Mouse (Mus musculus) CD4-positive helper T cell, adult 2 months (primary cell): ENCODE data around the gene Gpr135.
A peak's percentile ranks its signal among the peaks of the same experiment; 100 is the strongest.
"Not testable (repeated sequence)": the region's sequence is repeated elsewhere in the genome, so short reads cannot be mapped to it uniquely, and the experiment has no call there.

ENCODE experiments used
- DNase-seq: peaks from one replicate; pipeline ENCODE4 v3.0.0-alpha.2; 2012; ENCODE audit warnings: low read depth, missing footprints, low spot score

Gene Gpr135

GRCm38 (mm10) chr12:72052571-72052970 is 18.4 kb downstream of the Gpr135 start:
- no peak for DNase-seq

DNA sequence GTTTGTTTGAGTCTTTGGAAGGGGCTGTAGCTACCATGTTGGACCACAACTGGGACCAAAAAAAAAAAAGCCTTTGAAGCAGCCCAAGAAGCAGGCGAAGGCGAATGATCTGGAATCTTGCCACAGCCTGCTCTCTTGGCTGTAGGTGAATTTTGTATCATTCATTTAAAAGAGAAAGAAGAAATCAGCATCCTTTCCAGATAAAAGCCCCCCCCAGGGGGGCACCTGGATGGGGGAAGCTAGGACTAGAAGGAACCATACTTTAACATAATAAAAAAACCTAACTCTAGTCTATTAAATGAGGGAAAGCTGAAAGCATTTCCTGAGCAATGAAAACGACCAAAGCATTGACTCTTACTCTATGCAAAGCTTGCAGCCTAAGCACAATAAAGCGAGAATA is 20.1 kb downstream of the Gpr135 start:
- DNase-seq, result no peak

- DNase-seq, result not testable (repeated sequence)
These were observed 20.8 kb downstream of the Gpr135 start for GRCm38 (mm10) chr12:72050156-72050555.

DNA sequence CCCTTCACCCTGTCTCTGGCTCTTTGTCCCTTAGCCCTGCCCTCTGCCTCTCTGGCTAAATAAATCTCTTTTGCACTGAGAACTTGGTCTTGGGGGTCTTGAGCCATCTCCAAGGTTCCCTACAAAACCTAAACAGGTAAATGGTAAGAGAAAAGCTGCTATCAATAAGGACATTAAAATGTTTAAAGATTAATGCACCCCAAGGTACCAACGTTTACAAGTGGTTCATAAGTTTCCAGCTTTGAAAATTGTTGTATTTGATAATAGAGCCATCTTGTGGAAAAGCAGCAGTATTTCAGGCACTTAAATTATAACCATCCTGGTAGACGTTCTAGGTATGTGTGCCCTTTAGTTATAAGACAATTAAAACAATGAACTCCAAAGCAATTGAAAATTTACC is 23.4 kb downstream of the Gpr135 start:
- peak; percentile 36 for DNase-seq

DNA sequence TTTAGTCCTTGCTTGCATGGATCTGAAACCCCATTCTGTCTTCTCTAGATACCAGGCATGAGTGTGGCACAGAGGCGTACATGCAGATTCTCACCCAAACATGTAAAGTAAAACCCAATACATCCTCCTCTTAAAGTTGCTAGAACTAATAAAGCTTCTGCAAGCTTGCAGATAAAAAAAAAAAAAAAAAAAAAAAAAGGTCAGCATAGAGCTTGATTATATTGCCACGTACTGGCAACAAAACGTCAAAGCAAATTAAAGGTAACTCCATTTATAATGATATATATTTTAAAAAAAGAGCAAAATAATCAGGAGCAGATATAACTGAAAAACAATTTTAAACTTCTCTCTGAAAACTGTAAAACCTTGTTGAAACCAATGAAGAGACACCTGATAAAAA is 29.7 kb downstream of the Gpr135 start:
- DNase-seq, result no peak

GRCm38 (mm10) chr12:72039501-72039900 is 31.4 kb downstream of the Gpr135 start:
- DNase-seq, result no peak

DNA sequence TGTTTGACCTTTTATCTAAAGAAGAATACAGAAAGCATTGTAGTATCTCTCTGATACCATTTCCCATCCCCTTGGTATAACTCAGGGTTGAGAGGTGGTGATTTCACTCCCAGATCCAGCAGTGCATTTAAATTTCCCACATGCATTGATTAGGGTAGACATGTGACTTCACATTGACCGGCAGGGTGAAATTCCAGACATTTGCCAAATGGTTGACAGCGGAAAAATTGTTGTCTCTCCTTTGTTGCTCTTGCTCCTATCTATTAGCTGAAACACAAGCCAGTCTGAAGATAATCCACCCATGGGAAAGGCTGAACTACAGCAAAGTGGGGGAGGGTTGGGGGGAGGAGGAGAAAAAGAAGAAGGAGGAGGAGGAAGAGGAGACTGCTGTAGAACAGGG is 32.1 kb downstream of the Gpr135 start:
- DNase-seq, result no peak

GRCm38 (mm10) chr12:72037049-72037448 is 33.9 kb downstream of the Gpr135 start:
- DNase-seq, result no peak

DNA sequence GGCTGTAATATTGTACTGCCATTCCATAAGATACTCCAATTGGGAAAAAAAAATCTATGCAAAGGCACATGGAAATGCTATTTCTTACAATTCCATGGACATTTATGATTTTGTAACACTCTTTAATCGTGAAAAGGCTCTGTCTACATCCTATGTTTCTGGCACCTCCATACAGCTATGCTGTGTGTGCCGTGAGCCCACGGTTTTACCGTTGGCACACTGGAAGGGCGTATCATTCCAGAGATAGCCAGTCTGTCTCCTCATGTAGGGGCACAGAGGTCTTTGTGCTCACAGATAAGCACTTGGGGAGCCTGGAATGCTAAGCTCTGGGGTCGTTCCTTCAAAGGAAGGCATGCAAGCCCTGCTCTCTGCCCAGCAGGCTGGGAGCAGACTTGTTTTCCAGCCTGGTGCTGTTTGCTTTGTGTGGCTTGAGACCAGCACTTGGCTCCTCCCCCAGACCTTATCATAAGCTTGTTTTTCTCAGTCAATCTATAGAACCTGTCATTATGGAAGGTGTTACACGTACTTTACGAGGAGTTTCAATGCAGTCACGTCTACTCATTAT is 34.7 kb downstream of the Gpr135 start:
- DNase-seq, result no peak

DNA sequence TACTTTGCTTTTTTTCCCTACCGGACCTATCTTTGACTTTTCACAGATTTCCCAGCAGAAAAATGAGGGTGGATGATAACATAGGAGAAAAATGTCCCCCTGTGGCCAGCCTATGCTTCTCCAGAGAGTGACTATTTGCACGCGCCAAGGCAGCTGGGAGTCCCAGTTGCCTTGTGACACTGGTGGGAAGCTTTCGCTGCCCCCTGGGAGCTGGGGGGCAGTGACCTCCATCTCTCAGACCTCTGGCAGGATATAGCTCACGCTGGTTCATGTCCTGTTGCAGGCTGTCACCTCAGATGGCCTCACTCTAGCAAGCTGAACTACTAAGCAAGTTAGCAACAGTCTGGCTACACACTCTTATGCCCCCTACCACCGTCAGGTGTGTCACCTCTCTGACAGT is 39.1 kb downstream of the Gpr135 start:
- no peak for DNase-seq

DNA sequence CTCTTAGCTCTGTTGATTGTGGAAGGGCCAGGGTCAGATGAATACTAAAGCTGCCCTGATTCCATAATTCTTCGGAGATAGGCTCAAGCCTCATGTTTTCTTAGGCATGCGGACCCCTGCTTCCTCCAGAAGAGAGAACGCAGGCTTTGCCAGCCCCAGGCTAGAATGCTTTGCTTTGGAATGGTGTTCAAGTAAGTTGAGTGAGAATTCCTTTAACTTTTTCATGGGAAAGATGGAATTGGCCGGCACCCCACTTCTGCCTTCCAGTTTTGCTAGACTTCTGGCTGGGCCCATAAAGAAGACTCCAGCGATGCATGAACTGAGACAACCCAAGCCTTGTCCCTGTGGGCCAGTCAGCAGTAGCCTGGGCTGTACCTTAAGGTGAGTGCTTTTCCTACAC is 39.8 kb downstream of the Gpr135 start:
- no peak for DNase-seq

DNA sequence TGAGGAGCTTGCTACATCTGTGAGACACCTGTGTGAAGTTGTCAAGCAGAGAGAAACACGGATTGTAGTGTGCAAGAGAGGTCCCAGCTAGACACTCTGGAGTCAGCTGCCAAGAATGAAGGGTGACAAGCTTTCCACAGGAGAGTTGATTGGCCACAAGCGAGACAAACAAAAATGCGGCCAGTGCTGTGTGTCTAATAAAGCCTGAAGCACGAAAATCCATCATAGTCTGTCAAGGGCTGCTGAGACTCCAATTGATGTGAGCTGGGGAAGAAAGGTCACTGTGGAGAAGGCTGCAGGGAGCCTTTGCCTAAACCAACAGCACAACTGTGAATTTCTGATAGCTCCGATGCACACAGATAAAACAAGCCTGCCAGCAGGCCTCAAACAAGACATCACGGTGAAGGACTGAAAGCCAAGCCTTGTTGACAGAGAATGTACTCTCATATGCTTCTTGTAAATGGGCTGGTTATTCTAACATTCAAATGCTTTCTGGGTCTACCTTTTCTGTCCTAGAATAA is 45.6 kb downstream of the Gpr135 start:
- no peak for DNase-seq

GRCm38 (mm10) chr12:72023572-72023971 is 47.4 kb downstream of the Gpr135 start:
- no peak for DNase-seq

DNA sequence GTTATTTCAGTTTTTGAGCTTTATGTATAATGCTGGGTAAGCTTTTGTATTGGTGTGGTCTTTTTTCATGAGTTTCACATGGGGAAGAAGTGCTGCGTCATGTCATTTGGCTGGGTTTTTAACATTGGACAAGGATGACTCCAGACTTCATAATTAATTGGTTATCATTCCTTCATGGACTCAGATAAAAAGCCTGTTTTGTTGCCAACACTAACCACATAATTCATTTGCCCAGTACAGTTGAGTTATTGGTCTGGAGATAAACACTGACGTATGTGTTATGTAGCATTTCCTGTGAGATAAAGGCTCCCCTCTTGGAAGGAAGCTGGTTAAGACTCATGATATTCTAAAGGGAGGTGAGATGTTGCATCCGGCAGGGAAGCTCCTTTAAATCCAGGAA is 48.1 kb downstream of the Gpr135 start:
- no peak for DNase-seq

DNA sequence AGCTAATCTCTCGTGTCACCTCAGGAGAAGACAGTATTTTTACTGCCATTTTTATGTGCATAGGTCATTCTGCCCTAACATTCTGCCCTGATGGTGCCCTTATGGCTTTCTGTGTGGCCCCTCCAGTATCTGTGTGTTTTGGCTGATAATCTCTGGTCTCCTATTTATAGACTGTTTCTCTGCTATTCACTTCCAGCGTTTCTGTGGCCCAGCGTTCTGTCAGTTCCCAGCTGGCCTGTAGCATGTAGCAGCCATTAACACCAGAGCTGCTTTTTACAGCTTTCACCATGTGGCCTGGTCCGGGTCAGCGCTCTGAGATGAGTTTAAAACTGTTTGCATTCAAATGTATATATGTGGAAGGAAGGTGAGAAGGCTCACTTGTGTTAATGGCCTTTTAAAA is 49.4 kb downstream of the Gpr135 start:
- no peak for DNase-seq

DNA sequence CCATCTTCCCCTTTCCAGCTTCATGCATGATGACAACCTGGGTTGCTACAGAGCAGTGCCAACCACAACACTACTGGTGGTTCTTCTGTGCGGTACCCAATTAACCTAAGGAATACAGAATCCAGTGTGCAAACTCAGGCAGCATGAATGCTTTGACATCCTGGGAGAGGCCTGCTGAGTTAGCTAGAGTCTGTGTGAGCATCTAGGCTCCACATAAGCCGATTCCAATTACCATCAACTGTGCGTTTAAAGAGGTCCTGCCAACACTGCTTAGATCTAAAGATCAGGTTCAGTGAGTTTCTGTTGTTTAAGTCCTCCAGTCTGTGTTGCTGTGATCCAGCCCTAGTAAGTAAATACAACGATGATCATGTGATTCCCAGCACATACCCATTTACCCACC is 50.6 kb downstream of the Gpr135 start:
- DNase-seq, result no peak
